Mouse (Mus musculus) hematopoietic stem cell, adult 5-6 weeks (primary cell): ENCODE data around the gene Adam15. TPM values are rescaled to one million over a fixed set of nuclear protein-coding genes. Genes with fewer than 3 reads are reported as not detected.

ENCODE experiments used
- ATAC-seq, 2 experiments: fragments of 125-278 bp in 1 of 2; replicated peaks in 1 of 2; 2 replicates each; pipeline ENCODE4 v1.8.0; 2016 to 2017; ENCODE audit warnings: inconsistent platforms in 2 of 2, mild to moderate bottlenecking in 2 of 2, moderate number of reproducible peaks in 2 of 2, low read depth in 1 of 2, moderate TSS enrichment in 1 of 2; ENCODE audit not compliant: low FRiP score in 2 of 2, poor library complexity in 2 of 2, severe bottlenecking in 2 of 2, insufficient read depth in 1 of 2, low TSS enrichment in 1 of 2
- total RNA-seq: library from RNA; stranded (forward); fragments of 172-1452, 232-1000 nt; gene quantifications from 2 replicates; pipeline ENCODE4 v1.2.3, GENCODE M21; 2017

Adam15 gene
- total RNA-seq, 1 experiment from 2014 or later = 30.9 TPM

- ATAC-seq = no peak
Measured at GRCm38 (mm10) chr3:89365153-89365485, 15.3 kb upstream of the Adam15 start, which contains the start of gene Dcst1. Dcst1 (minus strand) TSS chr3:89365253.

GRCm38 (mm10) chr3:89364631-89365030 is 14.8 kb upstream of the Adam15 start:
- no peak for ATAC-seq

GRCm38 (mm10) chr3:89361675-89362074 is 11.9 kb upstream of the Adam15 start, which contains the start of gene Dcst2:
Dcst2 (plus strand) TSS chr3:89361975.
- ATAC-seq = no peak

- peak; percentile 40 to 46; a peak in 3 of 4 replicates for ATAC-seq
Measured at GRCm38 (mm10) chr3:89360237-89360636, 10.4 kb upstream of the Adam15 start.

- no peak for ATAC-seq
Measured at GRCm38 (mm10) chr3:89359630-89360029, 9.8 kb upstream of the Adam15 start.

- ATAC-seq = no peak
Measured at GRCm38 (mm10) chr3:89356029-89356428, 6.2 kb upstream of the Adam15 start.

- ATAC-seq = no peak
Measured at GRCm38 (mm10) chr3:89355512-89355902, 5.7 kb upstream of the Adam15 start.

GRCm38 (mm10) chr3:89354816-89355511 is 5.2 kb upstream of the Adam15 start:
- peak; percentile 39 to 44; a peak in 3 of 4 replicates for ATAC-seq

GRCm38 (mm10) chr3:89351271-89351670 is 1.5 kb upstream of the Adam15 start:
- ATAC-seq = no peak

- 0 out of 4 replicates have a peak, but pooled peaks of 1 of the 2 experiments have one; percentile 14 for ATAC-seq
Measured at GRCm38 (mm10) chr3:89348911-89349868, 606 bp downstream of the Adam15 start.

- ATAC-seq = no peak
Measured at GRCm38 (mm10) chr3:89347916-89348315, 1.9 kb downstream of the Adam15 start.

GRCm38 (mm10) chr3:89346815-89347540 is 2.8 kb downstream of the Adam15 start:
- 0 out of 4 replicates have a peak, but pooled peaks of 1 of the 2 experiments have one; percentile 19 for ATAC-seq

- ATAC-seq = no peak
Measured at GRCm38 (mm10) chr3:89343279-89343678, 6.5 kb downstream of the Adam15 start.

GRCm38 (mm10) chr3:89341794-89342193 is 8.0 kb downstream of the Adam15 start:
- no peak for ATAC-seq

GRCm38 (mm10) chr3:89340465-89340864 is 9.3 kb downstream of the Adam15 start:
- peak; percentile 68 to 78 for ATAC-seq

GRCm38 (mm10) chr3:89339416-89339815 is 10.4 kb downstream of the Adam15 start:
- ATAC-seq = peak; percentile 8 to 37; a peak in 1 of 4 replicates

GRCm38 (mm10) chr3:89337721-89338578 is 11.8 kb downstream of the Adam15 start, which contains the start of gene Efna4:
Efna4 (minus strand) TSS chr3:89338028.
- peak; percentile 19 to 47; a peak in 2 of 4 replicates for ATAC-seq
